Comparison of ENCODE assay signal across 9 mouse cellular contexts in genomic region chr9:44337436-44338169, GRCm38 (mm10). TPM values are rescaled to one million over a fixed set of nuclear protein-coding genes. Genes with fewer than 3 reads are reported as not detected.
DNase-seq lines count a peak whose midpoint lies in the region; ATAC-seq and TF ChIP-seq lines count a peak whose summit lies in the region.
"Had no signal": no experiment of that assay in that cellular context is flagged by ENCODE, and none has a peak within 500 bp of the region (broad histone marks: within the 10 kb centered on the region; RNA-seq: fewer than 3 reads in every experiment).

No protein-coding gene starts in this region.

- TF ChIP-seq POLR2A in lung, adult 2 months (IDR thresholded peaks at IDR 0.05; ENCODE audit: borderline replicate concordance, extremely low read depth, low read depth, low read length) = no peak
- TF ChIP-seq POLR2A in myocyte (IDR thresholded peaks at IDR 0.05; ENCODE audit: insufficient read length, low read depth) = peak; percentile 65

- peak overlapping the region; percentile 59 for H3K4me2 ChIP-seq in lung, embryonic 14.5 days
- peak overlapping the region; percentile 96 for H3K4me2 ChIP-seq in hindbrain, embryonic 14.5 days (replicated peaks)
- H3K4me2 ChIP-seq in myocyte (ENCODE audit: low read depth) = peak overlapping the region; percentile 80

- no peak for ATAC-seq in lung, embryonic 14.5 days (ENCODE audit: insufficient read depth)
- ATAC-seq in hindbrain, embryonic 14.5 days (ENCODE audit: low FRiP score) = no peak

- no peaks in the 10 kb centered on the region for H3K4me1 ChIP-seq in lung, embryonic 14.5 days (ENCODE audit: insufficient read depth)
- H3K4me1 ChIP-seq in lung, adult 2 months (ENCODE audit: control insufficient read depth, insufficient read depth, low read length) = no peaks in the 10 kb centered on the region; the same call in 1 of the 2 replicates
- peaks cover 23% of the 10 kb centered on the region for H3K4me1 ChIP-seq in embryonic facial prominence, embryonic 10.5 days
- H3K4me1 ChIP-seq in hindbrain, embryonic 14.5 days (replicated peaks; ENCODE audit: control insufficient read depth, insufficient read depth, low read length) = peaks cover 14% of the 10 kb centered on the region

- peak overlapping the region; percentile 16; the same call in 1 of the 2 replicates for H3K27ac ChIP-seq in lung, embryonic 14.5 days (ENCODE audit: low read depth)
- H3K27ac ChIP-seq in embryonic facial prominence, embryonic 10.5 days (replicated peaks) = no peak overlapping the region
- H3K27ac ChIP-seq in hindbrain, embryonic 14.5 days = no peak overlapping the region

- no peaks in the 10 kb centered on the region for H3K27me3 ChIP-seq in lung, embryonic 14.5 days (ENCODE audit: insufficient read depth, low read length)
- no peaks in the 10 kb centered on the region for H3K27me3 ChIP-seq in embryonic facial prominence, embryonic 10.5 days (replicated peaks; ENCODE audit: low read depth, poor library complexity, severe bottlenecking)
- H3K27me3 ChIP-seq in hindbrain, embryonic 14.5 days (ENCODE audit: control insufficient read depth, insufficient read depth, low read length) = no peaks in the 10 kb centered on the region
- no peaks in the 10 kb centered on the region for H3K27me3 ChIP-seq in myocyte (ENCODE audit: control insufficient read depth, insufficient read depth, insufficient read length)

- H3K79me2 ChIP-seq in myocyte (ENCODE audit: control insufficient read depth, insufficient read depth) = peaks cover 31% of the 10 kb centered on the region

- H3K9ac ChIP-seq in lung, embryonic 14.5 days = peak overlapping the region; percentile 18
- H3K9ac ChIP-seq in hindbrain, embryonic 14.5 days = peak overlapping the region; percentile 93

- TF ChIP-seq CTCF in lung, embryonic 14.5 days (IDR thresholded peaks at IDR 0.05; ENCODE audit: low read depth) = no peak
- no peak for TF ChIP-seq CTCF in lung, adult 2 months (IDR thresholded peaks at IDR 0.05; ENCODE audit: insufficient read depth, low read length)

- H3K4me3 ChIP-seq in lung, embryonic 14.5 days (ENCODE audit: low read depth, low read length) = peak overlapping the region; percentile 99
- no peak overlapping the region for H3K4me3 ChIP-seq in lung, adult 2 months (replicated peaks; ENCODE audit: extremely low read depth, low read depth, low read length)
- H3K4me3 ChIP-seq in embryonic facial prominence, embryonic 10.5 days = peak overlapping the region; percentile 99
- H3K4me3 ChIP-seq in hindbrain, embryonic 14.5 days (replicated peaks; ENCODE audit: low read length) = no peak overlapping the region
- peak overlapping the region; percentile 76 for H3K4me3 ChIP-seq in myocyte

- H3ac ChIP-seq in myocyte (ENCODE audit: control insufficient read depth, insufficient read length) = no peak overlapping the region

- WGBS in lung, embryonic 14.5 days = 51% methylated on average over 9 of the region's 9 CpGs
- WGBS in lung, adult 2 months = 67% methylated on average over 9 of the region's 9 CpGs
- WGBS in embryonic facial prominence, embryonic 10.5 days = 68% methylated on average over 9 of the region's 9 CpGs
- WGBS in hindbrain, embryonic 14.5 days = 64% methylated on average over 9 of the region's 9 CpGs

- peaks cover 48% of the 10 kb centered on the region for H3K36me3 ChIP-seq in lung, embryonic 14.5 days (ENCODE audit: insufficient read depth)
- peaks cover 75% of the 10 kb centered on the region for H3K36me3 ChIP-seq in embryonic facial prominence, embryonic 10.5 days (replicated peaks)
- peaks cover 20% of the 10 kb centered on the region for H3K36me3 ChIP-seq in hindbrain, embryonic 14.5 days (replicated peaks; ENCODE audit: control insufficient read depth, insufficient read depth)
- H3K36me3 ChIP-seq in myocyte (ENCODE audit: control insufficient read depth, insufficient read depth) = peaks cover 22% of the 10 kb centered on the region

- no peak for DNase-seq in lung, embryonic 14.5 days
- no peak for DNase-seq in lung, adult 2 months
- no peak for DNase-seq in embryonic facial prominence, embryonic 10.5 days (ENCODE audit: low spot score)
- DNase-seq in hindbrain, embryonic 14.5 days (ENCODE audit: low spot score) = no peak
- no peak for DNase-seq in cerebellum, adult 18-20 months
- no peak for DNase-seq in urinary bladder, postnatal 14 days (ENCODE audit: low spot score)
- DNase-seq in cerebellum, adult 11-12 months = no peak
- DNase-seq: thymus, adult 18-20 months had no signal

- no peaks in the 10 kb centered on the region for H3K9me3 ChIP-seq in lung, embryonic 14.5 days (ENCODE audit: low read depth, low read length)
- peaks cover 6% of the 10 kb centered on the region for H3K9me3 ChIP-seq in embryonic facial prominence, embryonic 10.5 days
- H3K9me3 ChIP-seq in hindbrain, embryonic 14.5 days (ENCODE audit: control insufficient read depth, low read length) = no peaks in the 10 kb centered on the region

TF ChIP-seq in myocyte, 11 proteins besides CTCF, POLR2A, EP300 and RAD21:
- TF ChIP-seq USF1 (IDR thresholded peaks at IDR 0.05; ENCODE audit: low read depth) (no peak), POLR2AphosphoS2 (IDR thresholded peaks at IDR 0.05; ENCODE audit: insufficient read length, low read depth) (peak; percentile 98)

RNA-seq across cellular contexts. Expression of gene H2afx, which starts 3.1 kb away (rescaled TPM):
- polyA plus RNA-seq in lung, embryonic 14.5 days (2014; fragmentation: Nextera tagmentation; extraction: Ambion mirVana) = 391 and 419 TPM in 2 replicates
- polyA plus RNA-seq in lung, adult 2 months (2012; rRNA removed) = 41.3 and 50.1 TPM in 2 replicates
- polyA plus RNA-seq in embryonic facial prominence, embryonic 10.5 days (2016; fragmentation: Nextera tagmentation; extraction: Ambion mirVana) = 601 and 615 TPM in 2 replicates
- 102 and 107 TPM in 2 replicates for polyA plus RNA-seq in hindbrain, embryonic 14.5 days (2014; fragmentation: Nextera tagmentation; extraction: Ambion mirVana)
- 123 TPM for polyA plus RNA-seq in myocyte (2012; fragmentation: generic; extraction: Trizol)

RNA-seq across cellular contexts. Expression of gene Hmbs, which starts 6.4 kb away (rescaled TPM):
- polyA plus RNA-seq in lung, embryonic 14.5 days (2014; fragmentation: Nextera tagmentation; extraction: Ambion mirVana) = 128 and 131 TPM in 2 replicates
- polyA plus RNA-seq in lung, adult 2 months (2012; rRNA removed) = 21.8 and 27.7 TPM in 2 replicates
- 167 and 175 TPM in 2 replicates for polyA plus RNA-seq in embryonic facial prominence, embryonic 10.5 days (2016; fragmentation: Nextera tagmentation; extraction: Ambion mirVana)
- 60.8 and 62.2 TPM in 2 replicates for polyA plus RNA-seq in hindbrain, embryonic 14.5 days (2014; fragmentation: Nextera tagmentation; extraction: Ambion mirVana)
- 31.5 TPM for polyA plus RNA-seq in myocyte (2012; fragmentation: generic; extraction: Trizol)

RNA-seq across cellular contexts. Expression of gene Dpagt1, which starts 11.8 kb away (rescaled TPM):
- 41.0 and 43.4 TPM in 2 replicates for polyA plus RNA-seq in lung, embryonic 14.5 days (2014; fragmentation: Nextera tagmentation; extraction: Ambion mirVana)
- 50.0 and 58.7 TPM in 2 replicates for polyA plus RNA-seq in lung, adult 2 months (2012; rRNA removed)
- polyA plus RNA-seq in embryonic facial prominence, embryonic 10.5 days (2016; fragmentation: Nextera tagmentation; extraction: Ambion mirVana) = 53.8 and 53.9 TPM in 2 replicates
- polyA plus RNA-seq in hindbrain, embryonic 14.5 days (2014; fragmentation: Nextera tagmentation; extraction: Ambion mirVana) = 34.6 and 36.1 TPM in 2 replicates
- 26.3 TPM for polyA plus RNA-seq in myocyte (2012; fragmentation: generic; extraction: Trizol)

RNA-seq across cellular contexts. Expression of gene C2cd2l, which starts 17.5 kb away (rescaled TPM):
- polyA plus RNA-seq in lung, embryonic 14.5 days (2014; fragmentation: Nextera tagmentation; extraction: Ambion mirVana) = 6.7 and 8.6 TPM in 2 replicates
- 77.9 and 88.0 TPM in 2 replicates for polyA plus RNA-seq in lung, adult 2 months (2012; rRNA removed)
- 6.8 and 7.8 TPM in 2 replicates for polyA plus RNA-seq in embryonic facial prominence, embryonic 10.5 days (2016; fragmentation: Nextera tagmentation; extraction: Ambion mirVana)
- polyA plus RNA-seq in hindbrain, embryonic 14.5 days (2014; fragmentation: Nextera tagmentation; extraction: Ambion mirVana) = 24.0 and 25.6 TPM in 2 replicates
- polyA plus RNA-seq in myocyte (2012; fragmentation: generic; extraction: Trizol) = 18.1 TPM

RNA-seq across cellular contexts. Expression of gene Vps11, which starts 23.9 kb away (rescaled TPM):
- polyA plus RNA-seq in lung, embryonic 14.5 days (2014; fragmentation: Nextera tagmentation; extraction: Ambion mirVana) = 26.0 and 26.8 TPM in 2 replicates
- polyA plus RNA-seq in lung, adult 2 months (2012; rRNA removed) = 21.6 and 30.2 TPM in 2 replicates
- 30.7 and 30.9 TPM in 2 replicates for polyA plus RNA-seq in embryonic facial prominence, embryonic 10.5 days (2016; fragmentation: Nextera tagmentation; extraction: Ambion mirVana)
- 34.8 and 42.4 TPM in 2 replicates for polyA plus RNA-seq in hindbrain, embryonic 14.5 days (2014; fragmentation: Nextera tagmentation; extraction: Ambion mirVana)
- polyA plus RNA-seq in myocyte (2012; fragmentation: generic; extraction: Trizol) = 26.4 TPM

Comparison
In these comparisons a context has a peak if more than half of its experiments do, and no peak if none do; other contexts are left out.
1. H3K4me3 ChIP-seq: peak in lung, embryonic 14.5 days (single experiment), embryonic facial prominence, embryonic 10.5 days (single experiment) and myocyte (single experiment); none in lung, adult 2 months (single experiment) and hindbrain, embryonic 14.5 days (single experiment).
2. Peak in every context shown above with its lines, with median percentiles within 50 percentile points of each other: H3K4me2 ChIP-seq.